Mouse (Mus musculus) heart, embryonic 13.5 days (tissue): ENCODE data around the gene Gopc. TPM values are rescaled to one million over a fixed set of nuclear protein-coding genes. Genes with fewer than 3 reads are reported as not detected.

Source experiments
- ATAC-seq: fragments of 200-750 bp; cut with Nextera tagmentation; 2 replicates; pipeline ENCODE4 v1.8.0; 2017; ENCODE audit warnings: moderate TSS enrichment; ENCODE audit not compliant: insufficient number of reproducible peaks, low FRiP score, low TSS enrichment; ENCODE audit errors: extremely low read depth
- H3K27ac ChIP-seq: fragments of 300-500 bp; sonication (generic); replicated peaks from 2 replicates; pipeline ENCODE4 v1.5.1; 2015; ENCODE audit warnings: moderate library complexity, mild to moderate bottlenecking, inconsistent platforms
- H3K27me3 ChIP-seq: fragments of 300-500 bp; sonication (generic); replicated peaks from 2 replicates; pipeline ENCODE4 v1.6.1; 2015; ENCODE audit warnings: mild to moderate bottlenecking, inconsistent platforms
- H3K36me3 ChIP-seq: fragments of 300-500 bp; sonication (generic); 2 replicates; pipeline ENCODE4 v1.6.1; 2015; ENCODE audit warnings: mild to moderate bottlenecking, inconsistent platforms
- H3K4me1 ChIP-seq: fragments of 300-500 bp; sonication (generic); 2 replicates; pipeline ENCODE4 v1.6.1; 2015; ENCODE audit warnings: inconsistent platforms
- H3K4me2 ChIP-seq: fragments of 300-500 bp; sonication (generic); 2 replicates; pipeline ENCODE4 v1.6.1; 2015; ENCODE audit warnings: inconsistent platforms, mild to moderate bottlenecking, moderate library complexity
- H3K4me3 ChIP-seq: fragments of 300-500 bp; sonication (generic); 2 replicates; pipeline ENCODE4 v1.5.1; 2015; ENCODE audit warnings: moderate library complexity, mild to moderate bottlenecking, inconsistent platforms
- H3K9ac ChIP-seq: fragments of 300-500 bp; sonication (generic); 2 replicates; pipeline ENCODE4 v1.6.1; 2015; ENCODE audit warnings: inconsistent platforms, mild to moderate bottlenecking, moderate library complexity
- H3K9me3 ChIP-seq: fragments of 300-500 bp; sonication (generic); 2 replicates; pipeline ENCODE4 v1.6.1; 2016; ENCODE audit warnings: inconsistent platforms
- WGBS: fragments of 180-500 bp; shearing (Covaris S2); methylation state at CpG from one replicate; pipeline ENCODE4 v1.1.7; 2015; ENCODE audit warnings: mixed read lengths; 5-methylcytosine and 5-hydroxymethylcytosine counted together
- polyA plus RNA-seq: library from polyadenylated mRNA; unstranded; fragments of >200 nt; fragmentation: Nextera tagmentation; extraction: Ambion mirVana; gene quantifications from 2 replicates; pipeline ENCODE4 v1.2.1, GENCODE M21; 2015

Gopc gene
- polyA plus RNA-seq, 1 experiment from 2014 or later = 12.4 TPM

DNA sequence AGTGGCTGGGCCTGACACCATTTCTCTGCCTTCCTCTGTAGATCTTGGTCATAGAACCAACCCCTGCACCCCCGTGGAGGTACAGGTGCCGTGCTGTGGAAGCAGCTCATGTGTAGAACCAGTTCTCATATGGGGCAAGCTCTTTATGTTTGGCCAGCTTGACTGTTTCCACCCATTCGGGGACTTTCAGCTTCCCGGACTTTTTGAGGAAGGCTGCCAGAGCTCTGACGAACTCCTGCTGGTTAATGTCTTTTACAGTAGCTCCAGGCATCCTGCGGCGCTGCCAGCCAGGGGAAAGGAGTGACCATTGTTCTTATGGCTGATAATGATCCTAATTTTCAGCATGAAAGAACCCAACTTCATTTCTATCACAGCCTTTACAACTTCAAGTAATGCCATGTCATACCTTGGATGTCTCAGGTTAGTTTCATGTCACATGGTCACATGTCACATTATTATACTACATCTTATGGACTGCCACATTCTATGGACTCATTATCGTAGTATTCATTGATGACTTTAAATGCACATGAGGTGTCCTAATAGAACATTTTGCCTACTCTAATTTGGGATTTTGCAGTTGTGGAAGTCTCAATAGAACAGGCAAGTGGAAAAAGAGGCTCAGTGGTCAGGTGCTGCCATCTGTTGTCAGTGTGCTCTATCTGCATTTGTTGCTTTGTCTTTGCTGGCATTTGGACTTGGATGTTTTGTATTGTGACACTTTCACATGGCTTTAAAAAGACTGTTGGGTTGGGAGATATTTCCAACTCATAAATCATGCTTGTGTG, 3.1 kb upstream of the Gopc start:
- no peak overlapping the region for H3K4me3 ChIP-seq
- H3K9ac ChIP-seq = 0 out of 2 replicates have a peak overlapping the region, but pooled peaks have one; percentile 33
- WGBS = 39% methylated on average over 8 of the region's 8 CpGs
- peaks cover 14% of the 10 kb centered on the region for H3K4me1 ChIP-seq
- no peaks in the 10 kb centered on the region for H3K9me3 ChIP-seq
- no peak overlapping the region for H3K27ac ChIP-seq
- ATAC-seq = no peak
- no peak overlapping the region for H3K4me2 ChIP-seq
- no peaks in the 10 kb centered on the region for H3K36me3 ChIP-seq
- no peaks in the 10 kb centered on the region; the same call in 1 of the 2 replicates for H3K27me3 ChIP-seq

DNA sequence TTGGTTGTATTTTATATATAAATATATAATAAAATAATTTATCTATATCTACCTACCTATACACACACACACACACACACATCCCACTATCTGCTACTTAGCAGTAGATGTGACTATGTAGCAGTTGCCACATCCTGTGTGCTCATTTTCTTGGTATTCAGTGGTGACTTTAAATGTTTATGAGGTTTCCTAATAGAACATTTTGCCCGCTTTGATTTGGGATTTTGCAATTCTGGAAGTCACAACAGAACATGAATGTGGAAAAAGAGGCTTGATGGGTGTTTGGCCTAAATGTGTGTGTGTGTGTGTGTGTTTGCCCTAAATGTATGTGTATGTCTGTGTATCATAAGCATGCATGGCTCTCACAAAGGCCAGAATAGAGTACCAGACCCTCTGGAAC, 1.6 kb upstream of the Gopc start:
- Histone ChIP-seq H3K27me3 (no peaks in the 10 kb centered on the region), H3K27ac (no peak overlapping the region), H3K36me3 (no peaks in the 10 kb centered on the region), H3K4me2 (no peak overlapping the region), H3K4me3 (no peak overlapping the region), H3K4me1 (peaks cover 25% of the 10 kb centered on the region), H3K9me3 (no peaks in the 10 kb centered on the region), H3K9ac (no peak overlapping the region)
- ATAC-seq = no peak
- 89% methylated on average over 1 of the region's 1 CpGs for WGBS

DNA sequence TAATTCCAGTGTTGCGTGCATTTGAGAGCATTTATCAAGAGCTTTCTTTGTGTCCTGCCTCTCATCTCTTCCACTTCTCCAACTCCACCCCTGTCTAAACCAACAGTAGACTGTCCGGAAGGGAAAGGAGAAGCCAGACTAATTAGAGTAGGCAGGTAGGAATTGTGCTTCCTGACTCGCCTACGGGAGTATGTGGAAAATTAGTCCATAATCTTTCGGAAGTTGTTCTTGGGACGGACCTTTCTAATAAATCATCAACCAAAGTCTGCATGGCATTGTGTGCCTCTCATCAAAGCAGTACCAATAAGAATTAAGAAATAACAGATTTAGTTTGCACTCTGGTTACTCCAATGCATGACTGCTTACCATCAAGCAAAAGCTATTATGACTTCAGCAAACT, 1.1 kb upstream of the Gopc start:
- Histone ChIP-seq H3K4me1 (peaks cover 25% of the 10 kb centered on the region), H3K4me3 (peak overlapping the region; percentile 94), H3K9me3 (no peaks in the 10 kb centered on the region), H3K27ac (0 out of 2 replicates have a peak overlapping the region, but pooled peaks have one; percentile 96), H3K36me3 (0 out of 2 replicates have a peak, but pooled peaks cover 5% of the 10 kb centered on the region), H3K9ac (peak overlapping the region; percentile 94), H3K27me3 (no peaks in the 10 kb centered on the region), H3K4me2 (peak overlapping the region; percentile 95)
- no peak for ATAC-seq
- 73% methylated on average over 6 of the region's 6 CpGs for WGBS

DNA sequence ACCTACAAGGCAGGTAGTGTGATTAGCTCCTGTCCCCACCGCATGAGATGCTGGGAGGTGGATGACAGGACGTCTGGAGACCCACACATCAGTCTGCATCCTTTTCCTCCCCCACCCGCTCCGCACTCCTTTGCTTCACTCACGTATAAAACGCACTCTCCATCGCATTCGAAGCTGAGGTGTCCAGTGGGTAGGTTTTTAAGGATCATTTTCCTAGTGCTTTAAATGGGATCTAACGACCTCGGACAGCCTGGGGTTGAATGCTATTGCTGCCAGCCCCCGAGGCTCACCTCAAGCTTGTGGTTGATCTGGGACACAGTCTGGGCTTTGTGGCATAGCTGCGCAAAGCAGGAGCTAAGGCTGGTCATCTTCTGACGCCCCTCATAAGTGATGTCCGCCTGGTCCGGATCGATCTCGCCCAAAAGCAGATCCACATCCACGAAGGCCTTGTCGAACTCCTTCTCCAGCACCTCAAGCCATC, 563 bp downstream of the Gopc start:
- Histone ChIP-seq H3K27ac (peak overlapping the region; percentile 96), H3K4me3 (peak overlapping the region; percentile 94), H3K9ac (peak overlapping the region; percentile 94), H3K4me2 (peak overlapping the region; percentile 95), H3K9me3 (no peaks in the 10 kb centered on the region), H3K36me3 (0 out of 2 replicates have a peak, but pooled peaks cover 6% of the 10 kb centered on the region), H3K4me1 (peaks cover 25% of the 10 kb centered on the region), H3K27me3 (no peaks in the 10 kb centered on the region)
- under 1% methylated on average over 19 of the region's 19 CpGs for WGBS
- no peak; the same call in 1 of the 2 replicates for ATAC-seq

DNA sequence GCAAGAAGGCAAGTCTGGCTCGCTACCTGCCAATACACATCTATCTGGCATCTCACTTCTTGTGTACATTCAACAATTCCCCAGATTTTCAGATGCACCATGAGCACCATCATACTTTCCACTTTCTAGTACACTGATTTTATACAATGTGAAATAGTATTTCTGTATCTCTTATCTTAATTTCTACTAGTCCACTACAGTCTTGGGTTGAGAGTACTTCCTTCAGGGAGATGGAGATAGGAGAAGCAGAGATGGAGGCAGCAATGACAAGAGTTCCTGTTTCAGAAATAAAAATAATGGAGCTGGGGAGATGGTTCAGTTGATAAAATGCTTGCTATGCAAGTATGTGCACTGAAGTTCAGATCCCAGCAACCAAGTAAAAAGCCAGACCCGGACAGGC, 4.1 kb downstream of the Gopc start:
- Histone ChIP-seq H3K4me2 (no peak overlapping the region), H3K9me3 (no peaks in the 10 kb centered on the region), H3K4me3 (no peak overlapping the region), H3K36me3 (0 out of 2 replicates have a peak, but pooled peaks cover 6% of the 10 kb centered on the region), H3K27ac (no peak overlapping the region), H3K9ac (no peak overlapping the region), H3K4me1 (peaks cover 24% of the 10 kb centered on the region), H3K27me3 (no peaks in the 10 kb centered on the region)
- no peak for ATAC-seq
- WGBS = 85% methylated on average over 2 of the region's 2 CpGs

DNA sequence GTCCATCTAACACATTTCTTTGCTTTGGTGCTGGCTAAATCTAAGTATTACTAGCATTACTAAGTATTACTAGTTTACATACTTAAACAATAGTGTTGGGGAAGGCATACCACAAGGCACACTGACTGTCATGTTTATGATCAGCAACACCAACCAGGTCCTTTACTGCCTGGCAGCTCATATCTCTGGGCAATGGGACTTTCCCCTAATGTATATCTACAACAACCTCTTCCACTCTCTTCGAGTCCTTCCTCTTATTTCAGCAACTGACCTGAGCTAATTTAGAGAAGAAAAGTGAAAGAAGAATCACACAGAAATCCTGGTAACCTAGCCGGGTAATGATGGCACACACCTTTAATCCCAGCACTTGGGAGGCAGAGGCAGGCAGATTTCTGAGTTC, 5.5 kb downstream of the Gopc start:
- no peak for ATAC-seq
- no peaks in the 10 kb centered on the region for H3K27me3 ChIP-seq
- WGBS = 78% methylated on average over 2 of the region's 2 CpGs
- H3K9me3 ChIP-seq = no peaks in the 10 kb centered on the region
- H3K27ac ChIP-seq = no peak overlapping the region
- no peak overlapping the region for H3K9ac ChIP-seq
- H3K4me3 ChIP-seq = no peak overlapping the region
- H3K4me2 ChIP-seq = no peak overlapping the region
- 0 out of 2 replicates have a peak, but pooled peaks cover 6% of the 10 kb centered on the region for H3K36me3 ChIP-seq
- H3K4me1 ChIP-seq = peaks cover 21% of the 10 kb centered on the region

DNA sequence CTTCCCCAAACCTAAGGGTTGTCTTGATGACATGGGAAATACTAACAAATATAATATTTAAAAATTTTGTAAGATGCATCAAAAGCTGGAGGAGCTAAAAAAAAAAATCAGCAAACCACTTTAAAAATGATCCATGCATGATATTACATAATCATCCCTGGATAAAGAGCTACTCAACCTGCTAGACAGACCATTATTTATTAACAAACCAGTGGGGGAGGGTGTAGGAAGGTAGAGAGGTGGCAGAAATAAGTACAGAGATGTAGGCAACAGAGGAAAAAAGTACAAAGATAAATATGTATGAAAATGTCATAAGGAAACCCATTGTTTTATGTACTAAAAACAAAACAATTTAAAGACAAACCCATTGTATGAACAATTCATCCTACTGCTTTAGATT, 7.3 kb downstream of the Gopc start:
- Histone ChIP-seq H3K27ac (no peak overlapping the region), H3K9ac (no peak overlapping the region), H3K9me3 (no peaks in the 10 kb centered on the region), H3K27me3 (no peaks in the 10 kb centered on the region), H3K4me1 (peaks cover 12% of the 10 kb centered on the region), H3K4me2 (no peak overlapping the region), H3K36me3 (0 out of 2 replicates have a peak, but pooled peaks cover 8% of the 10 kb centered on the region), H3K4me3 (no peak overlapping the region)
- ATAC-seq = no peak

DNA sequence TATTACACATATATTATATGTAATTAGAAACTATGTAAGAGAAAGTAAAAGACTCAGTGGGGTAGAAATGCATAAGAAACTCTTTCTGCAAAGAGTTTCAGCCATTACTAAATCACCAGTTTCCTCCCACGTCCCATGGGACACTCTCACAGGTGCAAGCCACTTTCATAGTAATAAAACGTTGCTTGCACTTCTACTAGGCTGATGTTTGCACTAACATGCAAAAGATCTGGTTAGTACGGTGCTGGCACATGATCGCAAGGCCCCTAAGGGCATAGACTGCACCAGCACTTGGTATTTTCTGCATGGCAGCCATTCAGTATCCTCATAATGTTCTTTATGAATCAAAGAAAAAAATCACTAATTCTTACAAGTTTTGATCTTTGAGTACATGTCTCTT, 8.1 kb downstream of the Gopc start:
- WGBS = 83% methylated on average over 4 of the region's 4 CpGs
- Histone ChIP-seq H3K27me3 (no peaks in the 10 kb centered on the region), H3K4me3 (no peak overlapping the region), H3K27ac (no peak overlapping the region), H3K4me1 (peaks cover 5% of the 10 kb centered on the region; the same call in 1 of the 2 replicates), H3K9me3 (no peaks in the 10 kb centered on the region), H3K36me3 (0 out of 2 replicates have a peak, but pooled peaks cover 8% of the 10 kb centered on the region), H3K9ac (no peak overlapping the region), H3K4me2 (no peak overlapping the region)
- ATAC-seq = no peak

DNA sequence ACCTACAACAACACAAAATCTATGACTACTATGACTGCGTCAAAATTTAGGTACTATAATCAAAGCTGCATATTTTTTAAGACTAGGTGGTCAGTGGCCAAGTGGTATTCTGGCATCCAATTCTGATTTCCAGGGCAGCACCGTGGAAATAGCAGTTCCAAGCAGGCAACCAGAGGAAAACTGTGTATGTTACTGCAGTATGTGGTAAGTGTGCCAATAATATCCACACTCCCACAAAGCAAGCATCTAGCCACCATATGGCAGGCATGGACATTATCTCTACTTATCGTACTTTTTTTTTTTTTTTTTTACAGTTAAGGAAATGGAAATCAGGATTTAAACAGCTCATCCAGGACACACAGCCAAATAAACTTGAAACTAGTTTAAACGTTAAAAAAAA, 13.5 kb downstream of the Gopc start:
- H3K4me2 ChIP-seq = no peak overlapping the region
- WGBS = 66% methylated on average over 4 of the region's 4 CpGs

DNA sequence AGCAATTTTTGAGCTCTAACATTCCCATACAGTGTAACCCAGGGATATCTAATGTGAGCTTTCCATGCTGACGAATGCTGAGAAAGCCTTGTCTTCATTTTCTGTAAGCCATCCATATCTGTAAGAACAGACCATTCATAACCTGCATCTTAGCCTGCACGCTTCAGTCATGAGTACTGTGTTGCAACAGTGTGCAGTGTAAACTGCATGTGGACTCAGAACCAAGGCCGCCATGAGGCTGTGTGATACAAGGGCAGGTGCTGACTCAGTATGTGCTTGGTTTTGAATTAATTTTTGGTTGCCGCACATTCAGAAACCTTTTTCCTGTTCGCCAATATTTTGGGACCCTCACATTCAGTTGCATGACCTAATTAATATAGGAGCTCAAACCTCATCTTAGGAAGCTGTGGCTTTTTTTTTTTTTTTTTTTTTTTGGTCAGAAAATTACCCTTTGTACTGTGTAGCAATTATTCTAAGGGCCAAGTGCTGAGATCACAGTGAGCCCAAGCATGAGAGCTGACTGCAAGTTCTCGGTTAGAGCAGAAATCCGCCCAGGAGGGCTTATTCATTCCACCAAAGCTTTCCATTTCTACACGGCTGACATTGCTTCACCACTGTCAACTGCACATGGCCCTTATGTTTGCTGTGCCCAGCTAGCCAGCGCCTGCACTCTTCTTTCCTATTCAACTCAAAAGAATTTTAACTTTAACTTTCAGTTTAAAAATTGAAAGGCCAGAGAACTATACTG, 20.9 kb downstream of the Gopc start:
- Histone ChIP-seq H3K9me3 (no peaks in the 10 kb centered on the region), H3K27me3 (no peaks in the 10 kb centered on the region), H3K4me2 (no peak overlapping the region), H3K9ac (no peak overlapping the region), H3K4me3 (no peak overlapping the region), H3K4me1 (no peaks in the 10 kb centered on the region), H3K36me3 (peaks cover 19% of the 10 kb centered on the region), H3K27ac (no peak overlapping the region)
- WGBS = 91% methylated on average over 9 of the region's 9 CpGs
- no peak for ATAC-seq

More for the DNA sequence above, 13.5 kb downstream of the Gopc start:
- Histone ChIP-seq H3K27ac (no peak overlapping the region), H3K9me3 (no peaks in the 10 kb centered on the region), H3K9ac (no peak overlapping the region), H3K36me3 (peaks cover 2% of the 10 kb centered on the region; the same call in 1 of the 2 replicates), H3K4me3 (no peak overlapping the region), H3K4me1 (0 out of 2 replicates have a peak, but pooled peaks cover 2% of the 10 kb centered on the region), H3K27me3 (no peaks in the 10 kb centered on the region)
- no peak for ATAC-seq

DNA sequence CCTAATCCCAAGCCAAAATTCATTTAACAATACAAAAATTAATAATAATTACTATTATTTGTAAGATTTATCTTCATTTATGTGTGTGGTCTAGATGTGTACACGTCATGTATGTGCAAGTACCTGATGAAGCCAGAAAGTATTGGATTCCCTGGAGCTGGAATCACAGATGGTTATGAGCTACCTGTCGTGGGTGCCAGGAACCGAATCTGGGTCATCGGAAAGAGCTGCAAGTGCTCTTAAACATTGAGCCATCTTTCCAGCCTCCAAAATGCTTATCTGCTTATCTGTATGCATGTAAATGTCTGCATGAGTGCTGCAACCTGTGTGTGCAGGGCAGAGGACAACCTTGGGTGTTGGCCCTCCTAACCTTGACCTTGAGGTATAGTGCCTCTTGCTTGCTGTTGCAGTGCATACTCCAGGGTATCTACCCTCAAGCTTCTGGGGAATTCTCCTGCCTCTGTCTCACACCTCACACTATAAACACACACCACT, 21.6 kb downstream of the Gopc start:
- H3K4me1 ChIP-seq = no peaks in the 10 kb centered on the region
- H3K4me3 ChIP-seq = no peak overlapping the region
- no peak overlapping the region for H3K9ac ChIP-seq
- H3K4me2 ChIP-seq = no peak overlapping the region
- WGBS = 96% methylated on average over 4 of the region's 4 CpGs
- no peaks in the 10 kb centered on the region for H3K9me3 ChIP-seq
- no peak for ATAC-seq
- H3K27me3 ChIP-seq = no peaks in the 10 kb centered on the region
- no peak overlapping the region for H3K27ac ChIP-seq
- H3K36me3 ChIP-seq = peaks cover 26% of the 10 kb centered on the region
